9 mouse cellular contexts compared by ENCODE assay signal in the genomic region with DNA sequence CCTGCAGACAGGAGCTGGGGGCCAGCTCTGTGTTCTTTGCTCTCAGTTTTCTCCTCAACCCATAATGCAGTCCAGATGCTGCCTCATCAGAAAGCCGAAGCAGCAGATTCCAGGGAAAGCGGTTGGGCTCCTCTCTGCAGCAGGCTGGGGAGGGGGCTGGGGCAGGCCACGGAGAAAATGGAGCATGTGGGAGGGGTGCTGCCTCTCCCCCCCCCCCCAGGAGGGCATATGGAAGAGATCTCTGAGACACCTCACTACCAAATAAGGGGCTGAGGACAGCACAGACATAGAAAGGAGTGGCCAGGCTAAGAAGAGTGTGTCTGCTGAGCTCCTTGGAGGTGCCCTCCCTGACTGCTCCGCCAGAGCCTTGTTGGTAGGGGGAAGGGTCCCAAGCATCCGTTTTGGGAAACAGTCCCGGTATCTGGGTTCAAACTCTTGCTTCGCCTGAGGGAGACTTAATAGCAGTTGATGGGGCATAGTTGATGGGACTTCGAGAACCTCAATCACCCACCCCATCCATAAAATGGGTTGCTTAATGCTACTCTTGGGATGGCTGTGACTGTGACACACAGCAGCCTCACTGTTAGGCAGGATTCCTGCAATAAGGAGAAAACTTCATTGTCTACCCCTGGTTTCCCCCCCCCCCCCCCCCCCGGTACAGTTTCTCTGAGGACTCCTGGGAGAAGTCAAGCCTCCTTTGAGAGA. TPM values are rescaled to one million over a fixed set of nuclear protein-coding genes. Genes with fewer than 3 reads are reported as not detected.
DNase-seq lines count a peak whose midpoint lies in the region; ATAC-seq and TF ChIP-seq lines count a peak whose summit lies in the region.
"Had no signal": no experiment of that assay in that cellular context is flagged by ENCODE, and none has a peak within 500 bp of the region (broad histone marks: within the 10 kb centered on the region; RNA-seq: fewer than 3 reads in every experiment).

No protein-coding gene starts in this region.

- H3K27ac ChIP-seq in lung, postnatal 0 days (ENCODE audit: low read length) = peak overlapping the region; percentile 62
- peak overlapping the region; percentile 100 for H3K27ac ChIP-seq in limb, embryonic 13.5 days
- H3K27ac ChIP-seq in testis, adult 2 months (ENCODE audit: control insufficient read depth, insufficient read depth, low read depth, low read length) = peak overlapping the region; percentile 1; the same call in 1 of the 2 replicates

- peak overlapping the region; percentile 38; the same call in 1 of the 2 replicates for H3K4me2 ChIP-seq in lung, postnatal 0 days (replicated peaks; ENCODE audit: low read depth, low read length)
- H3K4me2 ChIP-seq in limb, embryonic 13.5 days (replicated peaks) = peak overlapping the region; percentile 60

- TF ChIP-seq EP300 in lung, postnatal 0 days (IDR thresholded peaks at IDR 0.05) = no peak

- peak; percentile 68 for DNase-seq in lung, postnatal 0 days (ENCODE audit: low spot score)
- DNase-seq in lung, adult 18-20 months = no peak
- peak; percentile 71 for DNase-seq in gastrocnemius, postnatal 14 days
- no peak for DNase-seq in right cerebral cortex, postnatal 14 days
- no peak for DNase-seq in thymus, postnatal 36 days
- DNase-seq: adrenal gland, adult 8-10 months had no signal

- peak; percentile 68 for ATAC-seq in lung, postnatal 0 days
- ATAC-seq in limb, embryonic 13.5 days (ENCODE audit: low FRiP score, low read depth) = peak; percentile 80

- no peaks in the 10 kb centered on the region for H3K9me3 ChIP-seq in lung, postnatal 0 days (ENCODE audit: low read length)
- 0 out of 2 replicates have a peak, but pooled peaks cover 2% of the 10 kb centered on the region for H3K9me3 ChIP-seq in limb, embryonic 13.5 days

- H3K27me3 ChIP-seq in lung, postnatal 0 days (replicated peaks; ENCODE audit: insufficient read depth, low read length) = no peaks in the 10 kb centered on the region
- H3K27me3 ChIP-seq in limb, embryonic 13.5 days = no peaks in the 10 kb centered on the region
- peaks cover 5% of the 10 kb centered on the region; the same call in 1 of the 2 replicates for H3K27me3 ChIP-seq in testis, adult 2 months (ENCODE audit: control insufficient read depth, insufficient read depth, low read length)

- H3K4me3 ChIP-seq in lung, postnatal 0 days (ENCODE audit: low read depth, low read length) = no peak overlapping the region
- H3K4me3 ChIP-seq in limb, embryonic 13.5 days = peak overlapping the region; percentile 26
- peak overlapping the region; percentile 46; the same call in 1 of the 2 replicates for H3K4me3 ChIP-seq in testis, adult 2 months (ENCODE audit: control insufficient read depth, low read depth, low read length)

- TF ChIP-seq POLR2A in testis, adult 2 months (IDR thresholded peaks at IDR 0.05; ENCODE audit: control insufficient read depth, low read depth, low read length) = no peak

- H3K36me3 ChIP-seq in lung, postnatal 0 days (ENCODE audit: insufficient read depth, low read length) = no peaks in the 10 kb centered on the region
- no peaks in the 10 kb centered on the region for H3K36me3 ChIP-seq in limb, embryonic 13.5 days
- H3K36me3 ChIP-seq in testis, adult 2 months (ENCODE audit: control insufficient read depth, insufficient read depth, low read length) = no peaks in the 10 kb centered on the region

- no peak overlapping the region for H3K9ac ChIP-seq in lung, postnatal 0 days (replicated peaks; ENCODE audit: low read depth)
- peak overlapping the region; percentile 48; the same call in 1 of the 2 replicates for H3K9ac ChIP-seq in limb, embryonic 13.5 days

- no peak for TF ChIP-seq CTCF in lung, postnatal 0 days (IDR thresholded peaks at IDR 0.05)
- TF ChIP-seq CTCF in testis, adult 2 months (IDR thresholded peaks at IDR 0.05; ENCODE audit: control insufficient read depth, insufficient read depth, insufficient replicate concordance, low read depth, low read length) = no peak

- WGBS in lung, postnatal 0 days = 13% methylated on average over 8 of the region's 9 CpGs
- 9% methylated on average over 8 of the region's 9 CpGs for WGBS in limb, embryonic 13.5 days

- no peaks in the 10 kb centered on the region for H3K4me1 ChIP-seq in lung, postnatal 0 days (ENCODE audit: insufficient read depth, low read depth, low read length)
- H3K4me1 ChIP-seq in limb, embryonic 13.5 days = peaks cover 55% of the 10 kb centered on the region
- H3K4me1 ChIP-seq in testis, adult 2 months (ENCODE audit: control insufficient read depth, insufficient read depth, low read length) = peaks cover 7% of the 10 kb centered on the region

- intact Hi-C loops in gastrocnemius, postnatal 14 days (cut with DNase I; ENCODE audit: low total_unique reads) = no loop called here

RNA-seq across cellular contexts. Expression of gene Col1a1, which starts 53.9 kb away (rescaled TPM):
- 464 and 478 TPM in 2 replicates for polyA plus RNA-seq in lung, postnatal 0 days (2015; fragmentation: Nextera tagmentation; extraction: Ambion mirVana)
- total RNA-seq in gastrocnemius, postnatal 14 days (2021) = 1,000 to 10,000 TPM; 3,539 to 4,018 TPM
- polyA plus RNA-seq in limb, embryonic 13.5 days (2015; fragmentation: Nextera tagmentation; extraction: Ambion mirVana) = 1,007 and 1,170 TPM in 2 replicates
- polyA plus RNA-seq in testis, adult 2 months (2012; rRNA removed) = 14.3 and 18.0 TPM in 2 replicates
- total RNA-seq: hematopoietic stem cell, adult 5-6 weeks had no signal

Comparison
In these comparisons a context has a peak if more than half of its experiments do, and no peak if none do; other contexts are left out.
1. DNase-seq: peak in lung, postnatal 0 days (single experiment) and gastrocnemius, postnatal 14 days (single experiment); none in lung, adult 18-20 months (0 of 2), right cerebral cortex, postnatal 14 days (single experiment) and thymus, postnatal 36 days (0 of 2).
2. H3K27ac ChIP-seq: peak in every context shown above with its lines; median percentile 100 in limb, embryonic 13.5 days; 62 in lung, postnatal 0 days; 1 in testis, adult 2 months.
3. RNA of gene Col1a1, which starts 53.9 kb away (polyA plus RNA-seq): 1,007 to 1,170 TPM in limb, embryonic 13.5 days and 464 to 478 TPM in lung, postnatal 0 days; 14.3 to 18.0 TPM in testis, adult 2 months; every median in the first group is over 10 times any median in the second.